Mouse (Mus musculus) MEL (cell line): ENCODE measurements around the gene Plaur. TPM values are rescaled to one million over a fixed set of nuclear protein-coding genes. Genes with fewer than 3 reads are reported as not detected.

Experiments
- DNase-seq: peaks from one replicate; pipeline ENCODE4 v3.0.0; 2011; ENCODE audit warnings: low read depth, low spot score
- H3K27ac ChIP-seq: 2 replicates; pipeline ENCODE4 v1.5.1; 2012; ENCODE audit warnings: low read depth, mild to moderate bottlenecking, control low read depth, low read length, moderate library complexity; ENCODE audit not compliant: control insufficient read depth
- H3K27me3 ChIP-seq, 2 experiments: fragments of 150-350 bp in 1 of 2; sonication (generic) in 1 of 2; 2 replicates each; pipeline ENCODE4 v1.6.1; 2012; ENCODE audit warnings: low read length in 2 of 2, mild to moderate bottlenecking in 2 of 2, improper control_type of control experiment in 1 of 2, moderate library complexity in 1 of 2; ENCODE audit not compliant: insufficient read depth in 2 of 2, control insufficient read depth in 1 of 2
- H3K36me3 ChIP-seq, 2 experiments: 2 replicates each; pipeline ENCODE4 v1.6.1; 2012 to 2014; ENCODE audit warnings: low read length in 2 of 2, improper control_type of control experiment in 1 of 2, inconsistent platforms in 1 of 2, mild to moderate bottlenecking in 1 of 2; ENCODE audit not compliant: insufficient read depth in 2 of 2, control insufficient read depth in 1 of 2
- H3K4me1 ChIP-seq, 2 experiments: fragments of 150-350 bp in 1 of 2; sonication (generic) in 1 of 2; 2 replicates each; pipeline ENCODE4 v1.6.1; 2012; ENCODE audit warnings: low read length in 2 of 2, improper control_type of control experiment in 1 of 2, mild to moderate bottlenecking in 1 of 2; ENCODE audit not compliant: insufficient read depth in 2 of 2, control insufficient read depth in 1 of 2
- H3K4me3 ChIP-seq, 2 experiments: fragments of 150-350 bp in 1 of 2; sonication (generic) in 1 of 2; 2 replicates each; pipeline ENCODE4 v1.5.1; 2012; ENCODE audit warnings: low read depth in 2 of 2, low read length in 2 of 2, mild to moderate bottlenecking in 2 of 2, moderate library complexity in 2 of 2, control low read depth in 1 of 2, improper control_type of control experiment in 1 of 2; ENCODE audit not compliant: control insufficient read depth in 1 of 2, insufficient read depth in 1 of 2
- H3K79me2 ChIP-seq: 2 replicates; pipeline ENCODE4 v1.6.1; 2012; ENCODE audit warnings: mild to moderate bottlenecking, low read length, moderate library complexity; ENCODE audit not compliant: control insufficient read depth, poor library complexity, insufficient read depth
- H3K9ac ChIP-seq: 2 replicates; pipeline ENCODE4 v1.6.1; 2012; ENCODE audit warnings: low read depth, mild to moderate bottlenecking, control low read depth, low read length, moderate library complexity; ENCODE audit not compliant: control insufficient read depth, poor library complexity, severe bottlenecking
- H3K9me3 ChIP-seq: fragments of 150-350 bp; sonication (generic); replicated peaks from 2 replicates; pipeline ENCODE4 v1.6.1; 2012; ENCODE audit warnings: mild to moderate bottlenecking, low read length, improper control_type of control experiment, moderate library complexity; ENCODE audit not compliant: insufficient read depth
- BHLHE40 ChIP-seq: IDR thresholded peaks from 2 replicates; pipeline ENCODE4 v1.6.1; 2012; ENCODE audit warnings: low read depth, mild to moderate bottlenecking, inconsistent platforms, low read length, improper control_type of control experiment, borderline replicate concordance
- CTCF ChIP-seq, 3 experiments: IDR thresholded peaks in 2 of 3; conservative IDR thresholded peaks in 1 of 3; 2 replicates each; pipeline ENCODE4 v1.5.1; 2011 to 2012; ENCODE audit warnings: low read length in 3 of 3, low read depth in 2 of 3, mild to moderate bottlenecking in 2 of 3, improper control_type of control experiment in 1 of 3, inconsistent platforms in 1 of 3, mixed read lengths in 1 of 3, moderate library complexity in 1 of 3; ENCODE audit not compliant: control insufficient read depth in 1 of 3, insufficient read depth in 1 of 3, poor library complexity in 1 of 3, severe bottlenecking in 1 of 3
- EP300 ChIP-seq, 2 experiments: IDR thresholded peaks; 2 replicates each; pipeline ENCODE4 v1.6.1; 2011; ENCODE audit warnings: improper control_type of control experiment in 2 of 2, low read length in 2 of 2, low read depth in 1 of 2, mild to moderate bottlenecking in 1 of 2
- JUND ChIP-seq: IDR thresholded peaks from 2 replicates; pipeline ENCODE4 v1.6.1; 2011; ENCODE audit warnings: low read depth, mild to moderate bottlenecking, improper control_type of control experiment, low read length
- KAT2A ChIP-seq: conservative IDR thresholded peaks from 2 replicates; pipeline ENCODE4 v1.6.1; 2012; ENCODE audit warnings: low read depth, low read length, improper control_type of control experiment, inconsistent platforms
- MAFK ChIP-seq: IDR thresholded peaks from 2 replicates; pipeline ENCODE4 v1.6.1; 2011; ENCODE audit warnings: low read depth, mild to moderate bottlenecking, low read length, improper control_type of control experiment, borderline replicate concordance
- NRF1 ChIP-seq: IDR thresholded peaks from 2 replicates; pipeline ENCODE4 v1.6.1; 2014; ENCODE audit warnings: low read depth, mild to moderate bottlenecking, inconsistent platforms, low read length, improper control_type of control experiment, moderate library complexity; ENCODE audit not compliant: poor library complexity, insufficient read depth, severe bottlenecking
- POLR2A ChIP-seq, 2 experiments: IDR thresholded peaks; 2 replicates each; pipeline ENCODE4 v1.6.1; 2011 to 2012; ENCODE audit warnings: low read length in 2 of 2, mild to moderate bottlenecking in 2 of 2, control low read depth in 1 of 2, improper control_type of control experiment in 1 of 2, low read depth in 1 of 2, moderate library complexity in 1 of 2; ENCODE audit not compliant: control insufficient read depth in 1 of 2, insufficient read depth in 1 of 2, poor library complexity in 1 of 2
- RAD21 ChIP-seq: IDR thresholded peaks from 2 replicates; pipeline ENCODE4 v1.6.1; 2011; ENCODE audit warnings: mild to moderate bottlenecking, low read depth, low read length, improper control_type of control experiment
- SIN3A ChIP-seq: IDR thresholded peaks from 2 replicates; pipeline ENCODE4 v1.6.1; 2012; ENCODE audit warnings: low read length, improper control_type of control experiment, inconsistent platforms
- SMC3 ChIP-seq: IDR thresholded peaks from 2 replicates; pipeline ENCODE4 v1.6.1; 2011; ENCODE audit warnings: low read depth, low read length, improper control_type of control experiment
- ZC3H11A ChIP-seq: IDR thresholded peaks from 2 replicates; pipeline ENCODE4 v1.6.1; 2012; ENCODE audit warnings: low read depth, mild to moderate bottlenecking, inconsistent platforms, low read length, improper control_type of control experiment
- ZKSCAN1 ChIP-seq: IDR thresholded peaks from 2 replicates; pipeline ENCODE4 v1.6.1; 2012; ENCODE audit warnings: low read depth, mild to moderate bottlenecking, inconsistent platforms, low read length, improper control_type of control experiment, moderate library complexity
- ZMIZ1 ChIP-seq: IDR thresholded peaks from 2 replicates; pipeline ENCODE4 v1.6.1; 2012; ENCODE audit warnings: low read depth, mild to moderate bottlenecking, inconsistent platforms, low read length, improper control_type of control experiment, moderate library complexity
- ZNF384 ChIP-seq: IDR thresholded peaks from 2 replicates; pipeline ENCODE4 v1.6.1; 2012; ENCODE audit warnings: low read depth, mild to moderate bottlenecking, inconsistent platforms, low read length, improper control_type of control experiment
- polyA plus RNA-seq, 2 experiments: library from polyadenylated mRNA; stranded (reverse) in 1 of 2; unstranded in 1 of 2; fragments of >175 nt in 1 of 2; fragments of >200 nt in 1 of 2; gene quantifications; 2 replicates each; pipeline versions ENCODE4 v1.2.1 to v1.2.4; 2012; ENCODE audit warnings: low replicate concordance in 2 of 2, low read depth in 1 of 2; ENCODE audit not compliant: insufficient read length in 2 of 2, insufficient read depth in 1 of 2, missing spikeins in 1 of 2
- total RNA-seq: library from RNA; depleted of rRNA; stranded (reverse); fragments of 300-350 nt; gene quantifications from 2 replicates; pipeline ENCODE4 v1.2.3, GENCODE M21; 2012

The Plaur gene
- total and polyA plus RNA-seq, 3 experiments: 8.6 to 9.7 TPM; not detected in 1

DNA sequence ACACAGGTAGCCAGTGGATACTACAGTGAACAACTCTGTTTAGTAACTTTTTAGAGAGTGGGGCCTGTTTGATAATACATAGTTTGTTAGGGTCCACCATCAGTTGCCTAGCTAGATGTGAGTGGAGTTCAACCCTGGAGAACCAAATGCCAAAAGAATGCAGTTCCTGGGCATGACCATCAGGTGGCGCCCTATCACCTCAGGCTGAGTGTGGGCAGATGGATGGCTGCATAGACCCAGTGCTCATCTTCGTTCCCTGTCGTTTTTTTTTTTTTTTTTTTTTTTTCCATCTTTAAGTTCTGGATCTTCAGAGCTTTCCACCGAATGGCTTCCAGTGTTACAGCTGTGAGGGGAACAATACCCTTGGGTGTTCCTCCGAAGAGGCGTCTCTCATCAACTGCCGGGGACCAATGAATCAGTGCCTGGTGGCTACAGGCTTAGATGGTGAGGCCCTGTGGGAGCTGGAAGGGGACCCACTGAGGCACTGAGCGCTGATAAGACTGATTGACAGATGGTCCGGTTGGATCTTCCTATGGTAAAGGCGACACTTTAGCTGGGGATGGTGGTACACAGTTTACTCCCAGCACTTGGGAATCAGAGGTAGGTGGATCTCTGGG lies 11.7 kb downstream of the Plaur start:
- Histone ChIP-seq H3K9ac (no peak overlapping the region), H3K4me3 (no peak overlapping the region), H3K4me1 (no peaks in the 10 kb centered on the region), H3K36me3 (no peaks in the 10 kb centered on the region), H3K9me3 (no peaks in the 10 kb centered on the region), H3K79me2 (no peaks in the 10 kb centered on the region), H3K27me3 (no peaks in the 10 kb centered on the region), H3K27ac (no peak overlapping the region)
- TF ChIP-seq JUND (no peak), RAD21 (peak; percentile 65), POLR2A (IDR thresholded peaks at IDR 0.05; ENCODE audit: control insufficient read depth in 1 of 2, insufficient read depth in 1 of 2, low read depth in 1 of 2, low read length in 2 of 2, poor library complexity in 1 of 2) (no peak), ZNF384 (peak; percentile 78), ZKSCAN1 (no peak), CTCF (IDR thresholded peaks at IDR 0.05 in 2 of 3, conservative IDR thresholded peaks at IDR 0.05 in 1 of 3; ENCODE audit: control insufficient read depth in 1 of 3, insufficient read depth in 1 of 3, low read depth in 2 of 3, low read length in 3 of 3, poor library complexity in 1 of 3, severe bottlenecking in 1 of 3) (peak; percentile 86 to 92 (median 86)), KAT2A (no peak), ZMIZ1 (no peak), MAFK (no peak), SIN3A (no peak), NRF1 (no peak), SMC3 (peak; percentile 53), ZC3H11A (peak; percentile 36)
- peak; percentile 75 for DNase-seq

DNA sequence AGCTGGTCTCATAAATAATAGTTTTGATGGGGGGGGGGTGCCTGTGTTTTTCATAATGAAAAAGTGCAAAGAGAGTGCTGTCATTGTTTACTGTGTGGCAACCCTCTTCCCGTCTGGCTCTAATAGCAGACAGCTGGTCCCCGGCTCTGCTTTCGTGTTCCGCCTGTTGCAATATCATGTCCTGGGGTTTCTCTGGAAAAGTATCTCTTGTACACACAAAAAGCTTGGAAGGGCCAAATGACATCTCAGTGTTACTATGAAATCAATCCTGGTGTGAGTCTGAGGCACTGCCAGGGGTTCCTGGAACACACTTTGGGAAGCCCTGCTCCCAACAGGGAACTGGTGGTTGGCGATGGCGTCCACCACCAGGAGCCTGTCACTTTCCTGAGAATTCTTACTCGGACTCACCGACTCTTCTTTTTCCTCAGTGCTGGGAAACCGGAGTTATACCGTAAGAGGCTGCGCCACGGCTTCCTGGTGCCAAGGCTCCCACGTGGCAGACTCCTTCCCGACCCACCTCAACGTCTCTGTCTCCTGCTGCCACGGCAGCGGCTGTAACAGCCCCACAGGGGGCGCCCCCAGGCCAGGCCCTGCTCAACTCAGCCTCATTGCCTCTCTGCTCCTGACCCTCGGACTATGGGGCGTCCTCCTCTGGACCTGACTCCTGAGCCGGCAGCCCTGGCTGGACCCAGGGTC lies 12.7 kb downstream of the Plaur start:
- no peak overlapping the region for H3K9ac ChIP-seq
- no peak overlapping the region for H3K27ac ChIP-seq
- no peaks in the 10 kb centered on the region for H3K79me2 ChIP-seq
- no peak overlapping the region for H3K4me3 ChIP-seq
- DNase-seq: no peak
- H3K36me3 ChIP-seq: no peaks in the 10 kb centered on the region
- peak in 1 of 3 experiments; percentile 42; a peak in 2 of 6 replicates for TF ChIP-seq CTCF (IDR thresholded peaks at IDR 0.05 in 2 of 3, conservative IDR thresholded peaks at IDR 0.05 in 1 of 3; ENCODE audit: control insufficient read depth in 1 of 3, insufficient read depth in 1 of 3, low read depth in 2 of 3, low read length in 3 of 3, poor library complexity in 1 of 3, severe bottlenecking in 1 of 3)
- TF ChIP-seq EP300 (IDR thresholded peaks at IDR 0.05; ENCODE audit: low read depth in 1 of 2, low read length in 2 of 2): no peak
- no peak for TF ChIP-seq BHLHE40
- no peaks in the 10 kb centered on the region for H3K27me3 ChIP-seq
- H3K9me3 ChIP-seq: no peaks in the 10 kb centered on the region
- no peaks in the 10 kb centered on the region for H3K4me1 ChIP-seq
